Mouse (Mus musculus): ENCODE results near the gene Pogz.
"Not testable (repeated sequence)": the region's sequence is repeated elsewhere in the genome, so short reads cannot be mapped to it uniquely, and the experiment has no call there.

The Pogz gene

DNA sequence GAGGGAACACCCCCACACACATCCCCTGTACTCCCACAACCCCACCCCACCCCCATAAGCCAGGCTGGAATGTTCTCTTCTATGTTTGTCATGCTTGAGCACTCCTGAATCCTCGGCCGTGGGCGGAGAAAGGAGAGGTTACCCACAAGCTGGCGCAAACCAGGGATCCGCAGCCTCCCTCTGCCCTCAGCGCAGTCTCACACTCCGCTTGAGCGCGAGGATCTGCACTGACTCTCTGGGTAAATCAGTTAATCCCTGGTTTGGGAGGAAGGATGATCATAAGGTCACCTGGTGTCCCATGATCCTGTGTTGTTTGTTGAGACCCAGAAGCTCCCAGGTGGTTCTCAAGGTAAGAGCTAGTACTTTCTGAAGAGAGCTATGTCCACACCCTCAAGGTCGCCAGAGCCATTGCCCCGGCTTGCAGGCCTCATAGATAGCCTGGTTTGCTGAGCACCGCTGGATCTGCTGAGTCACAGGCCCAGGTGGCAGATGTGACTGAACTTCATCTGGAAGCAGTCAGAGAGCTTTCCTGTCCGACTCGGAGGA is 80.5 kb downstream of the Pogz start:
- DNase-seq: no peak

GRCm38 (mm10) chr3:94918845-94919244 is 81.5 kb downstream of the Pogz start:
- no peak for DNase-seq

- DNase-seq: no peak
Measured at GRCm38 (mm10) chr3:94921104-94921503, 83.7 kb downstream of the Pogz start.

- no peak for DNase-seq
Measured at GRCm38 (mm10) chr3:94922333-94922732, 85.0 kb downstream of the Pogz start.

DNA sequence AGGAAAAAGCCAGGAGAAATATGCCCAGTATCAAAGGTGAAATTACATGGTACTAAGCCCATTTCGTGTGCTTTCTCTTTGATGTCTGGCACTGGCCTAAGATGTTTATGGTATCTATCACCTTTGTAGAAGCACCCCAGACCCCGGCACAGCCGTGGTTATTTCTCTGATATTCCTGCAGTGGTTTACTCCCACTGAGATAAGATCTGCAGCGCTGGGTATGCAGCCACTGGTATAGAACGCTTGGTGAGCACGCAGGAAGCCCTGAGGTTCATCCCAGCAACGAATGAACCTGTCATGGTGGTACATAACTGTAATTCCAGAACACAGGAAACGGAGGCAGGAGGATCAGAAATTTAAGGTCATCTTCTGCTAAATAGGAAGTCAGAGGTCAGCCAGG is 87.3 kb downstream of the Pogz start:
- no peak for DNase-seq

DNA sequence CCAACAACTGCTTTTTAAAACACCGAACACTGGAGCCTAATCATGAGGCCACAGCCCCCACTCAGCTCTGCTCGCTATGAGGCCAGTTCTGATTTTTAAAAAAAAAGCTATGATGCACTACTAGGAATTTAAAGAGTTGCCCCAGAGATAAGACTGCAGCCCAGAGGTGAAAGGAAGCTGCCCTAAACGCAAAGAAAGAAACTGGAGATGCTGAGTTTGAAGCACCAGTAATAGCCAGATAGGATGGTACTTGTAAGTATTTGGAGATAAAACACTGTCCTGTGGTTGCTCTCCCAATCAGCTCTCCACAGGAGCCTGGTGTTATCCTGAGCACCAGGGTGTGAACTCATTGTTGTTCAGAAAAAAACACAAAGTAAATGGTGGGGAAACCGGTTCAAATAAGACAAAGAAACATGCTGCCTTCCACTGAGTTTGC is 89.0 kb downstream of the Pogz start:
- DNase-seq: not testable (repeated sequence)

DNA sequence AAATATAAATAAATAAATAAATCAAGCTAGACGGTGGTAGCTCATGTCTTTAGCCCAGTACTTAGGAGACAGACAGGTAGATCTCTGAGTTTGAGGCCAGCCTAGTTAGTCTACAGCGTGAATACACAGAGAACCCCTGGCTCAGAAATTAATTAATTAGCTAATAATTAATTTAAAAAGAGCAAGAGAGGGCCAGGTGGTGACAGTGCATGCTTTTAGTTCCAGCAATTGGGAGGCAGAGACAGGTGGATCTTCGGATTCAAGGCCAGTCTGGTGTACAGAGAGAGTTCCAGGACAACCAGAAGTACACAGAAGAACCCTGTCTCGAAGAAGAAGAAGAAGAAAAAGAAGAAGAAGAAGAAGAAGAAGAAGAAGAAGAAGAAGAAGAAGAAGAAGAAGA is 91.6 kb downstream of the Pogz start:
- not testable (repeated sequence) for DNase-seq

DNA sequence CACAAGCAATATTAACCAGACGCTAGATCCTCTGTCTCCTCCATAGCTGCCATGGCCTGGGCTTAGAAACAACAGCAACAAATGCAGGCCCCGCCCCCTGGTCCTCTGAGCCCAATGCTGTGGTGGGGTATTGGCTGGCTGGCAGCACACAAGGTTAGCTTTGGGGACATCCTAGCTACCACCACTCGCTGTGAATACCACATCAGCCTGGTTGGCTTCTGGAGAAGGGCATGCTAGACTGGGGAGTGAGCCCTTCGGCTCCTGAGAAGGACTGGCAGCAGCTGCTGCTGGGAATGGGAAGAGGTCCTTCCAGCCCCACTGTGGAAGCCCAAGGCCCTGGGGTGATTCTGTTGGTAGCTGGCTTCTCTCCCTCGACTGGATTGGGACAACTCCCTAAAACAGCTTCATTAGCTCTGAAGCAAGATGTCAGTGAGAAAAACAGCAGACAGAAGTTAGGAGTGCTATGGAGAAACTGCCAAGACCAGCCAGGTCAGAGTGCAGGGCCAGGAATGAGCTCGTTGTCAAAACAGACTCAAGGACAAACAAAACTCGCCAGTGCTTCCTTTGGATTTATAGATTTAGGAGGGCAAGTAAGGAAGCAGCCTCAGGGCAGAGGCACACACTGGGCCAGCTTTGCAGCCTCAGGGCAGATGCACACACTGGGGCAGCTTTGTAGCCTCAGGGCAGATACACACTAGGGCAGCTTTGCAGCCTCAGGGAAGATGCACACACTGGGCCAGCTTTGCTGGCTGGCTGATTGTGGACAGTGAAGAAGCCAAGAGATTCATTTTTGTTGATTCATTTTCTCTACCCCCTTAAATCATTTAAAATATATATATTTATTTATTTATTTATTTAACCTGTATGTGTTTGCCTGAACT is 93.3 kb downstream of the Pogz start:
- DNase-seq: not testable (repeated sequence)

- not testable (repeated sequence) for DNase-seq
Measured at GRCm38 (mm10) chr3:94931427-94932082, 94.2 kb downstream of the Pogz start.
